Mouse (Mus musculus): ENCODE data around the gene Cnn3. TPM values are rescaled to one million over a fixed set of nuclear protein-coding genes. Genes with fewer than 3 reads are reported as not detected.

The Cnn3 gene
- total RNA-seq, 2 experiments from 2014 or later, result 107 to 110 TPM

DNA sequence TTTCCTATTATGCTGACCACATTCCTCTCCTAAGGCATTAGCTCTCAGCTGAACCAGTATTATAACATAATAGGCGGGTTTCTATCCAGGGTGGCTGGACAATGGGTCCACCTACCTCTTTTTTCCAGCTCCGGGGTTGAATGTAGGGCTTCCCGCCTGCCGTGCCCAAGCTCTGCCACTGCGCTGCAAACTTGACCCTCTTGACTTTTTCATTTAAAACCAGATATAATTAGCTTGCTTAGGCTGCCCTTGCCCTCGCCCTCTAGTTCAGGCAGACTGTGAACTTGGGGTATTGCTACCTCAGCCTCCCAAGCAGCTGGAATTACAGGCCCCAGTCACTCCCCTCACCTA is 8.1 kb upstream of the Cnn3 start:
- no peak for DNase-seq (ENCODE audit: low spot score in 2 of 2)

DNA sequence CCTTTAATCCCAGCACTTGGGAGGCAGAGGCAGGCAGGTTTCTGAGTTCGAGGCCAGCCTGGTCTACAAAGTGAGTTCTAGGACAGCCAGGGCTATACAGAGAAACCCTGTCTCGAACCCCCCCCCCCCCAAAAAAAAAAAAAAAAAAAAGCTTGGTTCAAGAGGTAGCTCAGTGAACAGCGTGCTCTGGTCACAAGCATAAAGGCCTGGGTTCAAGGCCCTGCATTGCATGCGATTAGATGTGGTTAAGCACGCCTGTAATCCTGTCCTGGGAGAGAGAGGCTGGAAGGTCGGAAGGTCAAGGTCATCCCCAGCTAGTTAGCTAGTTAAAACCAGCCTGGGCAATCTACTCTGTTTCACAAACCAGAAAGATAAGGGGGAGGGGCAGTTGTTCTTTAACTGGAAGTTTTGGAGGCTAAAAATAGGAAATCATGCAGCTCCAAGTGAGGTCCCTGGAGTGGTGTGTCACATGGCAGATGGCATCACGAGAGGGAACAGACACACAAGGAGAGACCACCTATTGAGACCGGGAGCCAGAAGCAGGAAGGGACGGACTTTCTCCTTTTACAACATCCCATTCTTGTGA is 7.4 kb upstream of the Cnn3 start:
- DNase-seq (ENCODE audit: low spot score in 2 of 2), result no peak

DNA sequence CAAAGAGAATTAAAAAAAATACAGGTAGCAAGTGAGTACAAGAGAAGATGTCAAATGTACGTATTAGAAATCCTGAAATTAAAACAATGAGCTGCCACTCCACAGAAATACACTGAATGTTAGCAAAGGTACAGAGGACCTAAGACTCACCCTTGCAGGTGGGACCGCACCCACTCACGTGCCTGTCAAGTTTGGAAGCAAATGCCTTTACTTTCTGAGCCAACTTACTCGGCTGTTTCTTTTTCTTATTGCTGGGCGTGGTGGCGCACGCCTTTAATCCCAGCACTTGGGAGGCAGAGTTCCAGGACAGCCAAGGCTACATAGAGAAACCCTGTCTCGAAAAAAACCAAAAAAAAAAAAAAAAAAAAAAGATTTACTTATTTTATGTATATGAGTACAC is 3.9 kb upstream of the Cnn3 start:
- no peak for DNase-seq (ENCODE audit: low spot score in 2 of 2)

DNA sequence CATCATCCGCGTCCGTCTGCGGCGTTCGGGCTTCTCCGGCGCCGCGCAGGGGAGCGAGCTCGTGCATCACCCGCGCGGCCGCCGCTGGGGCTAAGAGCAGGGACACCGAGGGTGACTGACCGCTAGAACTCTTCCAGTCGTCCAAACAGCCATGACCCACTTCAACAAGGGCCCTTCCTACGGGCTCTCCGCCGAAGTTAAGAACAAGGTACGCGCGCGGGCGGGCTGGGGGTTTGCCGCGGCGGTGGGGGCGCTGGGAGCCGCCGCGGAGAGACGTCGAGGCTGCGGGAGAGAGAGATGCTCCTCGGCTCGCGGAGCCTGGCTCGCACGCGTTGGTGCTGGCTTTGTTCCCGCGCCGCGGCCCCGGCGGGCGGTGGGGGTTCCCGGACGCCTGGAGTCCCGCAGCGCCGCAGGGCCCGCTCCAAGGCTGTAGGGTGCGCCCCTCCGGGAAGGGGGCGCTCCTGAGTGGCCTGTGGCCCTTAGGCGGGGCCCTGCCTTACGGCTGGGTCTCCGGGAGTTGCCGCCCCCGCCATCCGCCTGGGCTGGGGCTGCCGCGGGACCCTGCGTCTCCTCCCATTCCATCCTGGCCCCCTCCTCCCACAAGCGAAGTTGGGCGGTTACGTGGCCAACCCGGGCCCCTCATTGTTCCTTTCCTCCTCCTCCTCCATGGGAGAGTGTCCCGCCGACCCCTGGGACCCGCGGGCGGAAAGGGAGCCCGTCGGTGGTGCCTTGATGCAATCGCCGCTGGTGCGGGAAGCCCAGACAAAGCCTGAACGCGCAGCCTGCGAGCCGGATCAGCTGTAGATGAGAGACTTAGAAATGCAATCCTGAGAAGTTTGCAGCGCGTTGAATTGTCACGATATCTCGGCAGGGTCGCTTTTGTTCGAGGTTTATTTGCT is 573 bp downstream of the Cnn3 start:
- peak; percentile 53 to 73 for DNase-seq (ENCODE audit: low spot score in 2 of 2)

DNA sequence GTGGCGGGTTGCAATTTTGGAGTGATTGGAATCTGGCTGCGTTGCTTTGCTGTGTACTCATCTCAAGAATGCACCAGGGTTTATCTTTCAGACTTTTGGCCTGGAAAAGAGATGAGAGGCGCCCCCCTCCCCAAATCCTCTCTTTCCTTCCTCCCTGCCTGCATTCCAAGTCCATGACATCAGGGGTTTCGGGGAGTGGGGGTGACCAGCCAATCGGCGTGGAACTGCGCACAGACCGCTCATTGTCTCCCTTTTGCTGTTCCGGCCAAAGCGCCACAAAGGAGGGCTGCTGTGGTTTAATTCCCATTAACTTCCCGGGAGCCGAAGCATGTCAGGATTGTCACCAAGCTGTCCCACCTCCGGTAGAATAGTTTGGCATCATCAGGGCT is 1.2 kb downstream of the Cnn3 start:
- DNase-seq (ENCODE audit: low spot score in 2 of 2), result peak; percentile 42 to 65

DNA sequence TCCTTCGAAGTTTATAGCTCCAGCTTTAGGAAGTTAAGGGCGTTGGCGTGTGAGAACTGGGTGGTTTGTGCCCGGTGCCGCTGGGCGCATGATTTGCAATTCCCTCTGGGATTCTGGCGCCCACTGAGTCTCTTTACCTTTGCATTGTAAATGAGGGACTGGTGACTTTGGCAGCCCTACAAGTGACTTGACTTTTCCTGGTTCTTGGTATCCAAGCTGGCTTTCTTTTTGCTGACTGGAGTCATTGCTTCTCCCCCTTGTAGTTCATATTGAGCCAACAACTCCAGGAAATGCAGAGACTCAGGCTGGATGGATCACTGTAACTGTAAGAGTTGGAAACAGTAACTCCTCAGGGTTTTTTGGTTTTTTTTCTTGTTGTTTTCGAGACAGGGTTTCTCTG is 1.9 kb downstream of the Cnn3 start:
- no peak for DNase-seq (ENCODE audit: low spot score in 2 of 2)

DNA sequence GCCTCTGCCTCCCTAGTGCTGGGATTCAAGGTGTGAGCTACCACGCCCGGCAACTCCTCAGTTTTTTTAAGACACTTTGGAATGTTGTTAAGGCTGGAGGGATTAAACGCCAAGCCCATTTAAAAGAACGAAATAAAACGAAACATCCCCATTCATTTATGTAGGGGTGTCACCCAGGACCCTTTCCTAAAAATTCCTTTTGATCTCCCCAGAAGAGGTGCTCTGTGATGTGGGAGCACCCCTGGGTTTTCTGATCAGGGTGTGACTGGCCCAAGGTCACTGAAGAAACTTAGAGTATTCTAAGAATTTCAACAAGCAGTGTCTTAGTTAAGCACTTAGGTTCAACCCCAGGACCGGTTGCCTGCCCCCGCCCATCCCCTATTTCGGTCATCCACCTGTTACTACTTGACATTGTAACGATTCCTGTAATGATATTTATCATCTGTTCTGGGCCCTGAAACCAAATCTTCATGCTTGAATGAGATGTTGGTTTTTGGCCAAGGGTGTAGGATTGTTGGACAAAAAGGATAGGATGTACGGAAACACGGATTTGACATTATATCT is 2.5 kb downstream of the Cnn3 start:
- no peak for DNase-seq (ENCODE audit: low spot score in 2 of 2)

DNA sequence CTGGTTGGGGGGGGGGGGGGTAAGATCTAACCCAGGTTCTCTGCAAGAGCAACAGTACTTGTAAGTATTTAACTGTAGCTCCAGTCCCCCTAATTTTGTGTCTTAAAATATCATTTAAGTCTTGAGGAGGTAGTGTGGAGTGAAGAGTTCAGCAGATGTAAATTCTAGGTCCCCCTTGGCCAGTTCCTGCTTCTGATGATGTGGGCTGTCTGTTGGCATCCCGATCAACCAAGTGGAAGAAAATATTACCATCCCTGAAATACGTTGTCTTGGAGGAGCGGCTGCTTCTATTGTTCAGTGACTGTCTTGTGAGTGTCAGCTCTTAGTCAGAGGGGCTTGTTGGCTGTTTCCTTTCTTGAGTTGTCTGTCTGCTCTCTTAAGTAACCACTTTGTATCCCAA is 3.2 kb downstream of the Cnn3 start:
- DNase-seq (ENCODE audit: low spot score in 2 of 2), result no peak

DNA sequence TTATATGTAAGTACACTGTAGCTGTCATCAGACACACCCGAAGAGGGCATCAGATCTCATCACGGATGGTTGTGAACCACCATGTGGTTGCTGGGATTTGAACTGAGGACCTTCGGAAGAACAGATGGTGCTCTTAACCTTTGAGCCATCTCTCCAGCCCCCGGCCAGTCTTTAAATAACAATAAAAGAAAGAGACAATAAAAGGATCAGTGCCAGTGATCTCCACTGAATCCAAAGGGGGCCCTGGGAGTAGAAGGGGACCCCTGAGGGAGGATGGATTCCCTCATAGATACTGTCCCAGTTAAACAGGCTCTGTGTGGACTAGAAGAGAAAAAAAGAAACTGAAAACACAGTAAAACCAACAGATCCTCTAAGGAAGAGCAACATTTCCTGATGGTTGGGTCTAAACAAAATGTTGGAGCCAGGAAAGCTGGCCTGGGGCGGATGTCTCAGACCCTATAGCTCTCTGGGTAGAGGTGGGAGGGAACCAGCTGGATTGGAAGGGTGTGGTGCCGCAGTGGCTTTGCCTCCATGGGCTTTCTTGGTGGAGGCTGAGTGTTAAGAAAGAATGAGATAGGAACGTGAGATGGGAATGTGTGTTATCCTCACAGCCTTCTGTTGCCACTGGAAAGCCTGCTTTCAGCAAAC is 4.1 kb downstream of the Cnn3 start:
- DNase-seq (ENCODE audit: low spot score in 2 of 2), result no peak

DNA sequence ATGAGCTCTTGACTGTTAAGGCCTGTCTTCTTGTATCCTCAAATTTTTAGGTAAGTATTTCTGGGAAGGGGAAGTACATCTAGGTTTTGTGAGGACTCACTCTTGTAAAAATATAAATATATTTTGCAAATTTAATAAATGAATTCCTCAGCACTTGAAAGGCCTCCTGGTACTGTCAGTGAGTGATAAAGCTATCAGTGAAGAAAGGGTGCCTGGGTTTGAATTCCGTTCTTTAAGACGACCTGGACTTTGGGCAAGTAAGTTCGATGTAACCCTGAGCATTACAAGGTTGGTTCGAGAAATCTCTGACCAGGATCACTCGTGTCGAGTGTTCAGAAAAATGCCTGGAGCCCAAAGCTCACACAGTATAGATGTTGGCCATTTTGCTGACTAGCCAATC is 7.1 kb downstream of the Cnn3 start:
- no peak for DNase-seq (ENCODE audit: low spot score in 2 of 2)

DNA sequence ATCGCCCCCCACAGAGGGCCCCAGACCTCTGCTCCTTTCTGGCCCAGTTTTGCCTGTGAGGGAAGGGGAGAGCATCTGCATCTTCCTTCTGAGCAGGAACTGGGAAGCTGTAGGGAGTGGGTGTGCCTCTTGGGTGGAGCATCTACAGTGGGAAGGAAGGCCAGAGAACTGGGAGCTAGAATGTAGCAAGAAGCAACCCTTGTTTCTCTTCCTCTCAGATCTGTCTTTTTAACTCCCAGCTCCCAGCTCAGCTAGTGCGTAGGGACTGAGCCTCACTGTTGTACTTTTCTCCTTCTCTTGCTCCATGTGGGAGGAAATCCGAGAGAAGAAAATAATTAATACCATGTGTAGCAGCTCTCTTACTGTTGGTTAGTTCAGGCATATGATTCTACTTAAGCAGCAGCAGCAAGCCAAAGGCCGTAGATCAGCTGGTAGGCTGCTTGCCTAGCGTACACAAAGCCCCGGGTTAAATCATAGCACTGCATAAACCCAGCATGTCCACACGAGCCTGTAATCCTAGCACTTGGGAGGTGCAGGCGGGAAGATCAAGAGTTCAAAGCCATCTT is 7.8 kb downstream of the Cnn3 start:
- no peak for DNase-seq (ENCODE audit: low spot score in 2 of 2)

DNA sequence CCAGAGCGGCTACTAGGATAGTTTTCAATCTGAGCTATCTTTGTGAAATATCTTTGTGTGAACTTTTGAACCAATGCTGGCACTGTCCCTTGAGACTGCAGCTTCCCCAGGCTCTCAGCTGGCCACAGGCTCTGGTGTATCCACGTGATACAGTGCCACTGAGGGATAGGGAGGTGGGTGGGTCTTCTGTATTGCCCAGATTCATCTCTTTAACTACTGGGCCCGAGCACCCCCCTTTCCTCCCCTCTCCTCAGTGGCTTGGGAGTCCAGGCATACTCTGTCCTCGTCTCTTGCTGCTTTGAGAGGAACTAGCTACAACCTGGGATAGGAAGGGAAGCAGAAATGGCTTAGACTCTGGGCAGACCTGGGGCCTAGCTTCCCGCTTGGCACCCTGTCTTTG is 9.0 kb downstream of the Cnn3 start:
- DNase-seq (ENCODE audit: low spot score in 2 of 2), result no peak

DNA sequence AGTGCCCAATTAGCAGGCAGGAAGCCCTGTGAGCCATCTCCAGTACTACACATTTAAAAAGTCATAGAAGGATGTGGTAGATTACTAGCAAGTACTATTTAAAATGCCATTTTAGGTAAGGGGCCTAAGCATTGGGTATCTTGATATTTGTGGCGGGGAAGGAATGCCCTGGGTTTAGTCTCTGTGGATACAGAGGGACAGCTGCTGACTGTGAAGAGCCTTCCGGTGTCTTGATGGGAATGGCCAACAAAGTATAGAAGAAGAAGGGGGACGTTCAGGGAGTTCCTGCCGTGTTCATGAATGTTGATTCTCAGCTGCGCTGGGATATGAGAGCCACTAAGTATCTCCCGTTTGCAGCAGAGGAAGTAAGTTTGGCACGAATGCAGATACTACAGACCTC is 10.8 kb downstream of the Cnn3 start:
- DNase-seq (ENCODE audit: low spot score in 2 of 2), result no peak

DNA sequence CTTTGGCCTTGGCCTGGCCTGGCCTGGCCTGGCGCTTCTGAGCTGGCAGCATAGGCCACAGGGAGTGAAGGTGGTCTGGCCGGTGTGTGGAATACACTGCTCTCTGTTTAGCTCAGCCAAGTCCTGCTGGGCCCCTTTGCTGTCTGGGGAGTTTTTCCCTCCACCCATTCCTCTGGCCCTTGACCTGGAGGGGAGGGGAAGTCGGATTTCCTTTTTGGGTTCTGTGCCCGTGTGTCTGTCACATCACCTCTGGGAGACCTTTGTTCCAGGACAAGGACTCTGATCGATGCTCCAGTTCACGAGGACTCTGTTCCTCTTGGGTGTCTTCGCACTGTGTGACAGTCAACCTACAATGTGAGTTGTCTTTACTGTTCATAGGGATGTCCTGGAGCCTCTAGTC is 11.7 kb downstream of the Cnn3 start:
- DNase-seq (ENCODE audit: low spot score in 2 of 2), result no peak

DNA sequence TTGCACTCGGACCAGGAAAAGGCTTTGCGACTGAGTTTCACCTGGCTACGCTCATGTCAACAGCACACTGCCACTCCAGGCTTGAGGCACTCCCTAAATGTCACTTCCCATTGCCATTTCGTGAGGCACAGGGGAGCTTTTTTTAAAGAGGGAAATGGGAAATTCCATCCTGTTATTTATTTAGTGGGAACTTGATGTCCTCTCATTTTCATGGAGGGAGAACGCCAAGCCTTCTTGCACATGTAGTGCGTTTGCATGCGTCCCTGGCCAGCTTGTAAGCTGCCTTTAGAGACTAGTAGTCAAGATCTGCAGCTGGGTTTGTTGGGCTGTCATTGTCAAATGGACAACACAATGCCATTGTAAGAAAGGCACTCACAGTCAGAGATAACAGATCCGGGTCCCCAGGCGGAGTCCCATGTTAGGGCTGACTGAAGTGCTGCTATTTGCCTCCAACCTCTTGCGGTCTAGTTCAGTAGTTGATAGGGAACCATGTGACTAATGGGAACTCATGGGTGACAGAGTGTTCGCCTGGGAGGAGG is 13.4 kb downstream of the Cnn3 start:
- DNase-seq (ENCODE audit: low spot score in 2 of 2), result no peak

DNA sequence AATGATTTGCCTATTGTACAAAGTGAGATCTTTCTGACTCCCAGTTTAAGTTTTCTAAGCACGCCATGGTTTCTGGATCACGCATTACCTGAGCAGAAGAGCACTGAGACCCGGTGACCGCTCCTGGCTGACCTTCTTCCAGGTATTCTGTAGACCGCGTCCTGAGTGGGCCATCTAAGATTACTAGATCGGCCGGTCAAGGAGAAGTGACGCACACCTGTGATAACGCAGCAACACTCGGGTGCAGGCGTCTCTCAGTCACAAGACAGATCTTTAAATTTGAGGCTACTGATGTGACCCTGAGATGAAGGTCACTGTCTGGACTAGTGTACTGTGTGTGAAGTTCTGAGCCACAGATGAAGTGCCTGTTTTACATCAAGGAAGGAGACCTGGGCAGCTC is 15.2 kb downstream of the Cnn3 start:
- DNase-seq (ENCODE audit: low spot score in 2 of 2), result no peak

DNA sequence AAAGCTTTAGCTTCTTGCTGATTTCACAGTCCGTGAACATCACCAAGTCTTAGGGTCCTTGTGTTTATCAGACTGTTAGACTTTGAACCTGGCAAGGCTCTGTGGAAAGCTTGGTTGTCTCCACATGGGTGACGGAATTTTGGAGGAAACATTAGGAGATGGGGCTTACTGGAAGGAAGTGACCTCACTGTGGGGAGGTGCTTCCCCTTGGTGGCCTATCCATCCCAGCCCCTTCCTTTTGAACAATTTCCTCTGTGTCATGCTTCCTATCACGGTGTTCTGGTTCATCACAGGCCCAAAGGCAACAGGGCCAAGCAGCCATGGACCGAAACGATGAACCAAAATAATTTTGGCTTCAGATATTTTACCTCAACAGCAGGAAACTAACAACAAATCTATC is 16.0 kb downstream of the Cnn3 start:
- no peak for DNase-seq (ENCODE audit: low spot score in 2 of 2)

DNA sequence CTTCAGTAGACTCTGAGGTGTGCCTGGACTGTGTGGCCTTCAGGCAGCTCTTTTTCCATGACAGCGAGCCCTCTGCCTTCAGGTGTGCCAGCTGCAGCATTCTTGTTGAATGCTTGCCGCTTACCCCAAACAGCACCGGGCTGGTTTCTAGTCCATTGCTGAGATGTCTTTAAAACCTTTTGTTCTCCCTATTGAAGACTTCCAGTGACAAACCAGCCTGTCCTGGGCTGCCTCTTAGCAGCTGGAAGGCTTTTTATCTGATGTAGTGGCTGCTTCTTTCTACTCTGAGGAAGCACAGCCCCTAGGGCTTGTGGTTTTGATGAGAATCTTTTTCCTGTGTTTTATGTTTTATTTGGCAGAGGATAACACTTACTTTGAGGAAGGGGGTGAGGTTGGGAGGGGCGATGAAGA is 17.6 kb downstream of the Cnn3 start:
- no peak for DNase-seq (ENCODE audit: low spot score in 2 of 2)

DNA sequence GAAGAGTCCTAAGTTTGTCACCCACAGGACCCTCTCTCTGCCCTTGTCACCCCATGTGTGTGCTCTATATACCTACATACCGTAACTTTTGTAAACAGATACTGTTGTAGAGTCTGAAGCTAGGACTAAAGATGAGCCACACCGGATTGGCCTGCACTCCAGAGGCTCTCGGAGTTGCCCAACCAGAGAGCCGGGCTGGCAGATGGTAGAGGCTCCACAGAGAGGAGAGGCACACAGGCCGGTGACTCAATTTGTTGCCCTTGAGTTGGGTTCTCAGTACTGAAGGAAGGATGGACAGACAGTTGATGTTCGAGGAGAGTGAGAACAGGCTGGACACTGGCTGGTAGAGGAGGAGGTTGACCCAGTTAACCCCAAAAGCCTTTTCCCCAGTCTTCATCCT is 18.1 kb downstream of the Cnn3 start:
- no peak for DNase-seq (ENCODE audit: low spot score in 2 of 2)

DNA sequence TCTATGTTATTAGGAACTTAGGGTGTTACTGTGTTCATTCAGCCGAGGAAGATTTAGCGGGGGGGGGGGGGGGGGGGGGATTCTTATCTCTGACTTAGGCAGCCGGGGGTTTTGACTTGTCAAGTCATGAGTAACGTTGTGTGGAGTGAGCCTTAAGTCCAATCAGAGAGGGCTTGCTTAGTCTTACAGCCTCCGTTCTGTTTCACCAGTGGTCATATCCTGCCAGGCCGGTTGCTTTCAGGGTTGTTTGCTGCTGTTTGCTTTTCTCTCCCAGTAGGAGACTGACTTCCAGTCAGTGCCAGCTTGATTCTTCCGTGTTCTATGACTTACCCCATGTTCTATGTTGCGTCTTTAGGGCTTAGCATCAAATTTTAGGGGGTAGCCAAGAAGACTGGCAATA is 20.2 kb downstream of the Cnn3 start:
- no peak for DNase-seq (ENCODE audit: low spot score in 2 of 2)

DNA sequence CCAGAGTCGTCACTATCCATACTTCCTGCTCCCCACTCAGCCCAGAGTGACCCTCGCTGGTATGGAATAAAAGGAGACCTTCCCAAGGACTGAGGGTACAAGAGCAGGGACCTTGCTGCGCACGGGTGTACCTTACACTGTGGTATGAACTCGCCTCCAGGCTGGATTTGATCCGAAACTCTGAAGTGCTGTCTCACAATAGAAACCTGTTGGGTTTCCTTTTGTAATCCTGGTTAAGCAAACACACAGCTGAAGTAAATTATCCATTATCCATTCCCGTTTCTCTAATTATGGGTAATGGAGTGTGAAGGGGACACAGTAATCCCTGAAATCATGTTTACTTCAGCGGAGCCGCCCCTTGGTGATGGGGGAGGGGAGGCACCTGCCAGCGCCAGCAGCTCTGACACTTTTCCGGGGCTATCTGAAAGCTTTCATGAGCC is 21.8 kb downstream of the Cnn3 start:
- DNase-seq (ENCODE audit: low spot score in 2 of 2), result no peak

DNA sequence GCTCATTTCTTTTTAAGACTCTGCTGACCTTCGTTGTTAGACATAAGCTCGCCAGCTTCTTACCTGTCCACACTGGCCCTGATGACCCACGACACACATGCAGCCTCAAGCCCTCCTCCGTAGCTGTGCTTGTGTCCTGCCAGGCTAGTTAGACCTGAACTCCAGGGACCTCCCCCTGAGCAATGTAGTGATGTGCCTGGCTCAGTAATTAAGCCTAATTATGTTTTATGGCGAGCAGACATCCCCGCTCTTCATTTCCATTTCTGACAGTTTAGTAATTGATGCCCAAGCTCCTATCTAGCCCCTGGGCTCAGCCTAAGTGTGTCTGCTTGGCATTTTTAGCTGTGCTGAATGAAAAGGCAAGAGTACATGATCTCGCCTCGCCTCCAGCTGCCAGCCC is 22.3 kb downstream of the Cnn3 start:
- no peak for DNase-seq (ENCODE audit: low spot score in 2 of 2)

Measured in layer of hippocampus, adult 18-20 months (tissue).